Mouse (Mus musculus) gastrocnemius, postnatal 10 days (tissue): ENCODE data around the gene Mboat1. TPM values are rescaled to one million over a fixed set of nuclear protein-coding genes. Genes with fewer than 3 reads are reported as not detected.

Experiments used
- DNase-seq: peaks from one replicate; pipeline ENCODE4 v3.0.0; 2021; ENCODE audit warnings: mixed read lengths
- long read RNA-seq, 2 experiments: library from polyadenylated mRNA; stranded (forward); transcript quantifications; one replicate each; pipeline ENCODE4 v2.0.0; 2021
- total RNA-seq, 2 experiments: library from RNA; stranded (reverse); gene quantifications; 2 replicates each; pipeline ENCODE4 v1.2.3; 2021

Gene Mboat1
- total RNA-seq, result 1 to 10 TPM; 7.4 to 7.6 TPM
- long read RNA-seq, experiment 1, transcript Mboat1-201 (13 exons, 2,905 nt), result major isoform, 6 of 11 reads
- long read RNA-seq, experiment 1, partial matches to known transcripts, result 1 of 11 reads
- long read RNA-seq, experiment 1, other reads (novel, unspliced or antisense), result 4 of 11 reads
- long read RNA-seq, experiment 2, partial matches to known transcripts, result 4 of 14 reads
- long read RNA-seq, experiment 2, other reads (novel, unspliced or antisense), result 6 of 14 reads

DNA sequence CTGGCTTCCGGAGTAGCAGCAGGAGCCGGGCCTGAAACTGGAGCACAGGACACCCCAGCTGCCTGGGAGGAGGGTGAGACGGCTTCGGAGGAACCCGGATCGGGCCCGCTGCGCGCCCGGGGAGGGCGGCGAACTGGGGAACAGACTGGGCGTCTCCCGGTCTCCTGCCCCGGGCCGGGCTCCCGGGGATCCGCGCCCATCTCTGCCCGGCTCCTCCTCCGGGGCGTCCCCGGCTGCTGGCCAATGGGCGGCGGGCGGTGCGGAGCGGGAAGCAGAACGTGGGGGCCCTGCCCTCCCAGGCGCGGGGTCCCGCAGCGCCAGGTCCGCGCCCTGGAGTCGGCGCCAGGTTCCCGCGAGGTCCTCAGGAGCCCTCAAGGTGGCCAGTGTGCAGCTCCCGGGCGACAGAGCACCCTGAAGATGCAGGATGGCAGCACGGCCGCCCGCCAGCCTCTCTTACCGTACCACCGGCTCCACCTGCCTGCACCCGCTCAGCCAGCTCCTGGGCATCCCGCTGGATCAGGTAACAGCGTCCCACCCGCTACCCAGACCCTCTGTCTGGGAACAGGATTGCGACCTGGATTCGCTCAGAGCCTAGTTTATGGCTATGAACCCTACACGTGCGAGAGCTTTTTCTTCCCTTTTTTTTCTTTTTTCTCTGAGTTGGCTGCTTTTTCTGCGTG is at the start of gene Mboat1:
TSS of gene Mboat1 (plus strand) at position 247 of the 680 bp plus-strand sequence.
- peak; percentile 84 for DNase-seq

DNA sequence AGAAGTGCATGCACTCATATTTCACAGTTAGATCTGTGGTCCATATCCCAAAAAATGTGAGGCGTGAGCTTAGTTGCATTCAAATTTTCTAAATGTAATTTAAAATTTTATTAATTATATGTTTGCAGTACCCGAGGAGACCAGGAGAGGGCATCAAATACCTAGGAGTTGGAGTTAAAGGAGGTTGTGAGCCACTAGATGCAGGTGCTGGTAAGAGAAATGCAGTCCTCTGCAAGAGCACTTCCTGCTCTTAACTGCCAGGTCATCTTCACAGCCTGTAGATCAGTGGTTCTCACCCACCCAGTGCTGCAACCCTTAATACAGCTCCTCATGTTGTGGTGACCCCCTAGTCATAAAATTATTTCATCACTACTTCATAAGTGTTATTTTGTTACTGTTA is 43.2 kb upstream of the Mboat1 start:
- no peak for DNase-seq

DNA sequence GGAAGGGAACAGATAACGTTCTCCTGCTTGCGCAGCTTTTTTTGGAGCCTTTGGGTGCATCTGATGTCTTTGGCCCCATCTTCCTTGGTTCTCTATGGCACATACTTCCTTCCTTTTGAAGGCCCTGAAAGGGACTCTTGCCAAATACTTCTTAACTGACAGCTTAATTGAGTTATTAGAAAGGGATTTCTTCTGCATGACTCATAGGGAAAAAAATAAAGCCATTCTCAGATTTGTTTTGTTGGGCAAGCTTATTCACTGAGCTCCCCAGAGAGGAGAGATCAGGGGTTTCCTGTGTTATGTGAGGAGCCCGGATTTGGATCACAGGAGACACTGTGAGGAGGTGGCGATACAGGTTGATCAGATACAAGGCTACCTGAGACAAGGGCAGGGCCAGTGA is 40.4 kb upstream of the Mboat1 start:
- DNase-seq, result no peak

DNA sequence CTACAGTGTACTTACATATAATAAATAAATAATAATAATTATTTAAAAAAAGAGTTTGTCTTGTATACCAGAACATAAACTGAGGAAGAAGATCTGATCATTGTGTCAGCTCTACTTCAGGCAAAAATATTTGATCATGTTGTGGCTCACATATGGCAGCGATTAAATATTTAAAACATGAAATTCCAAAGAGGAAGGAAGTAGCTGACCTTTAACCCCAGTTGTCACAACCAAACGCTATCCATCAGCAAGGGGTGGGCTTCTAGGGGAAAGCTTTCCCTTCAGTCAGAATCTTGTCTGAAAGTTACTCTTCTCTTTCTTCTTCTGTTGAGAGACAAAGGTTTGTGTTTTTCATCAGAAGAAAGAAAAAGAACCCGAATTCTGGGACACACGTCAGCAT is 39.8 kb upstream of the Mboat1 start:
- DNase-seq, result no peak

DNA sequence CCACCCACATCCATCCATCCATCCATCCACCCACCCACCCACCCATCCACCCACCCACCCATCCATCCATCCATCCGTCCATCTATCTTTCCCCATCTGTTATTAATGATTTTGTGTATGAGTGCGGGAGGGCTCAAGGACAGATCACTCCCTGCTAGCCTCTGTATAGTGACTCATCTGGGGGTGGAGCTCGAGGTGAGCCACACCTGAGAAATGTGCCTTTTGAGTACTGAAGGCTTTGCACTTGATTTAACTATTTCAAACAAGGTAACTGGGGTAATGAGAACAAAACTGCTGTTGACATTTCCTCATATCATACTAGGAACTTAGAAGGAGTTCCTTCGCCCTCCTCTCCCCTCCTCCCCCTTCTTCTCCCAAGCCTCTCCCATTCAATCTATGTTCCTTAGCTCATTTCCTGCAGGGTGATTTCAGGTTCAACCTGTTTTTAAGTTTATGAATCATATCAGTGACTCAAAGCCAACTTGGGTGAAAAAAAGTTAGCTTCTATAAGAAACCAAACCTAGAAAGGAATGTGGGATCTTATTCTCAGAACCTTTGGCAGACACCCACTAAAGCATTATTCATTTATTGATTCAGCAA is 27.2 kb upstream of the Mboat1 start:
- no peak for DNase-seq

DNA sequence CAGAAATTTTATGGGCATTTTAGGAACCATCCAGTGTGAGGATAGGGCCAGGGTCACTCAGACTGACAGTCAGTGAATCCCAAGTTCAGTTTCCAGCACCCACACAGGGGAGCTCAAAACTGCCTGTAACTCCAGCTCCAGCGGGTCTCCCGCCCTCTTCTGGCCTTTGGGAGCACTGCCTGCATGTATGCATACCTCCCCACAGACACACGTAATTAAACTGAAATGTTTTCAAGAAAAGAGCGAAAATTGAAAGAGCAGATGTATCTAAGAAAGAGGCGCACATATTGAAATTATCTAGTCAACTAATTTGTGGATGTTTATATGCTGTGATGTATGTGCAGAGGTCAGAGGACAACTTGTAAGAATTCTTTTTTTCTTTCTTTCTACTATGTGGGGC is 20.5 kb upstream of the Mboat1 start:
- DNase-seq, result no peak

DNA sequence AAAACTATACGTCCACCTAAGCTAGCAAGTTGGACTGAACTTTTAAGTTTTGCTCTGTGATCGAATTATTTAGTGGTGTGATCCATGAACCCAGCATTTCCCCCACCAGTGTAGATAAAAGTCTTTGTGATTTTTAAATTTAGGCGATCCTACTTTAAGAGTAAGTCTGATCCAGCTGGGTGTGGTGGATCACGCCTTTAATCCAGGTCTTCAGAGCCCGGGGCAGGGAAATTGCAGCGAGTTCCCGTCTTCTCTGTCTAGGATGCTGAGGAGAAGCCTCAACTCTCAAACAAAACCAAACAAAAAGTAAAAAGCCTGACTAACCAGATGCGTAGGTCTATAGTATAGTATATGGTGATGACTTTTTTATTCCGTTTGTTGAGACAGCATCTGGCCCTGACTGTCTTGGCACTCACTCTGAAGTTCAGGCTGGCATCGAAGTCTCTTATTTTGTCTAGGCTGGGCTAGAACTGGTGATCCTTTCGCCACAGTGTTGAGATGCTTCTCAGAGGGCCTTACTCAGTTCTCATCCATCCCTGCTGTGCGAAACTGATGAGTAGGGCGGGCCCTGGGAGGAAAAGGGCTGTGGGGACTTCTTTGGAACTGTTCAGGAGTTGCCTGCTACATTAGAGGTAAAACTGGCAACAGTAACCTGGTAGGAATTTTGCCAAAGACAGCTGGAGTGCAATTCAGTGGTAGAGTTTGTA is 787 bp downstream of the Mboat1 start:
- DNase-seq, result no peak

DNA sequence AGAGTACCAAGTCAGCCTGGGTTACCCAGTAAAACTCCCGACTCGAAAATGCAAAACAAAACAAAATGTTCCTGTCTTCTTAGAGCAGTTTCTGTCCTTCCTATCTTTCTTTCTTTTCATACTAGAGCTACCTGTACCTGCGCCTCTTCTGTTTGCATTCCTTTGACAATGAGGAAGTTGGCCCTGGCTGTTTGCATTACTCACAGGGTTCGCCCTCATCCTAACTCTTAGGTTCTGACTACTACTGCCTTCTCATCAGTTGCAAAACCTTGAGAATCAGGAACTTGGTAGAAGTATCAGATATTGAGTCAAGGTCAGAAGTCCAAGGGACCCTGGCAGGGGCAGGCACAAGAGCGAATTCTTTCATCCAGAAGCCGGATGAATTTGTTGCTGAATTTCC is 1.7 kb downstream of the Mboat1 start:
- no peak for DNase-seq

DNA sequence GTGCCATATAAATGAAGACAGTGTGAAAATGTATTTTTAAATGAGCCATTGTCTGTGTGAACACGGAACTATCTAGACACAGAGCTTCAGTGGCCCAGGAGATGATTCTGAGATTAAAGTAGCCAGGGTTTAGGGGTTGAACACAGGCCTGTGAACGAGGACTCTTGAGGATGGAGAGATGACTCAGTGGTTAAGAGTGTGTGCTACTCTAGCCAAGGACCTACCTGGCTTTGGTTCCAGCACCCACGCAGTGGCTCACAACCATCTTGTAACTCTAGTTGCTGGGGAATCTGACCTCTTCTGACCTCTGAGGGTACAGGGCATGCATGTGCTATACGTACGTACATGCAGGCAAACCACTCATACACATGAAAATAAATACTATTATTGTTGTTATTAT is 3.9 kb downstream of the Mboat1 start:
- no peak for DNase-seq

DNA sequence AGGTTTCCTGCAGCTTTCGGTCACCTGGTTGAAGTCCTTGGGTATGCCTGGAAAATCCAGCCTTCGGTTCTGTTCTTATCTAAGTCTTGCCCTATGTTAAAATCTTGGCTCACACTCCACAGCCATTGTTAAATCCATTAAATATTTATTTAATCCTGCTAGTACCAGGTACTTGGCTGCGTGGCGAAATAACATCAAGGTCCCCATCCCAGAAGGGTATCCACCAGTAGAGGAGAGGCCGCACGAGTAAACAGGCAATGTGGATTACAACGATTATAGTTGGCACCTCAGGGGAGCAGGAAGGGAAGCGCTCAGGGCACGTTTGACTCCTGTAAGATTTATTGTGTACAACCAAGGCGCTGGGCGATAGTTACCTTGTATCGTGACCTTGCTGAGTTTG is 4.4 kb downstream of the Mboat1 start:
- no peak for DNase-seq

DNA sequence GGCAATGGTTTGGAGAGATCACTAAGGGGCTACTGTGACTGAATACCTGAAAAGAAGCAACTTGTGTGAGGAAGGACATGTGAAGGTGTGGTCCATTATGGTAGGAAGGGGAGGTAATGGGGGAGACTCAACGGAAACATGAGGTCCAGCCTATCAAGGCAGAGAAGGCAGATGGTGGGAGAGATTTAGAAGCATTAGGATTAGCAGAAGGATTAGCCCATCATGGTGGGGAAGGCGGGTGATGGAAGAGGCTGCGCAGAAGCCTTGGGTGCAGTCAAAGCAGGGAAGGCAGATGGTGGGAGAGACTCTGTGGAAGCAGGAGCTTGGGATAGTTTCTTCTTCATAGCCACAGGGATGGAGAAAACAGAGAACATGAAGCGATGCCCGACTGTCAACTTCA is 5.7 kb downstream of the Mboat1 start:
- no peak for DNase-seq

DNA sequence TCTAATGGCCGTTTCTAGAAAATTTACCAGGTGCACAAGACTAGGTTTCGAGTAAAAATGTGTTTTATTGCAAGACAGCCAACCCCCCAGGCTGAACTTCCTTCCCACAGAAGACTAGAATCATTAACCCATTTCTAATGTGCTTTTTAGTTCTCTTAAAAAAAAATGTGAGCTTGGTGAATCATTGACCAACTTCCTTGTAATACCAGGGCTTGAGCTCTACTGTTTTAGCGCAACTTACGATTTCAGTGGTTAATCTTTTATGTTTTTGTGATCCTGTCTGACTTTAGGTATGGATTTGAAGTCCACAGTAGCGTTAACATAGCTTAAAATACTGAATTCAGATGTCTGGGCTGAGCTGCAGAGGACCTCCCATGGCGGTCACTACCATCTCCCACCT is 10.2 kb downstream of the Mboat1 start:
- no peak for DNase-seq

DNA sequence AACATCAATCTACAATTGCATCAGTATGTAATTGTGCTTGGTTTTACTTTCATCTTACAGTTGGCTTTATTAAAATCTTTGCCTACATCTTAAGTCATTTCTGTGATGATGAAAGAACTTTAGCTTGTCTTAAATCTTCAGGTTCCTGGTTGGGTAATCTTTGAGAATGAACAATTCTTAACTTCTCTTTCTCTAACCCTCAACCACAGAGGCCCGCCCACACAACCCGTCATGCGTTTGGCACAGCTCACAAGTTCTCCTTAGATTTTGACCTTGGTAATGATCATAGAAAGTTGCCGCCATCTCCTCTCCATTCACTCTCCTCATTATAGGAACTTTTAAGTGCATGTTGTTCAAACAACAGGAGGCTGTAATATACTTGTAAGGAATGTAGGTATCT is 18.0 kb downstream of the Mboat1 start:
- no peak for DNase-seq

DNA sequence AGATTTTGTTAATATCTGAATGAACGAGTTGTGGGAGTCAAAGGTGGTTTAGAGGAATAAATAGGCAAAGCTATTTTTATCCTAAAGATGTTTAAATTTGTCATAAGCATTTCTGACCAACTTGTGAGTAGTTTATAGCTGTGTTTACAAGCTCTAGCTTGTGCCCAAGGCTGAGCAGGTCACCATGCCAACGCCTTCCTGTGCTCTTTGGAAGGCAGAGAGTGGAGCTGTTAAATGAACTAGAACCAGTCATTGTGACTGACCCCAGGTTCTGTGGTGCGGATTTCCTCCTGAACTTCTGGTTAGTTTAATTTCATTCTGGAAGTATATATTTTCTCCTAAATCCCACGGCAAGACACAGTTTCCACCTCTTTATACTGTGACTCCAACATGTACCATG is 23.3 kb downstream of the Mboat1 start:
- DNase-seq, result no peak

DNA sequence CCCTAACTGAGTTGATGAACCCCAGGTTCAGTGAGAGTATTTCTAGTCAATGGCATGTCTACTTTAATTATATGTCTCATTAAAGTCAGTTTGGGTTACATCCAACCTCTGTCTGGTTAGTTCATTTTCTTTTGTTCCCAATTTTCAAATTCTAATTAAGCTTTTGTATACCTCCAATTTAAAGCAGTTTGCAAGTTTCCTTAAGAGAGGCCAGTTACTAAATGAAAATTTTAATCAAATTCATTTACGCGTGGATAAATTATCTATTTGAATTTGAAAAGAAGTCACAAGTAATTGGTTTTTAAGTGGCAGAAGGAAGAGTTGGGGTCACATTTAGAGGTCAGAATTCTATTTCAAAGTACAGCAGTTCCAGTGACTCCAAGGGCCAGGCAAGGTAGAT is 27.2 kb downstream of the Mboat1 start:
- DNase-seq, result no peak

DNA sequence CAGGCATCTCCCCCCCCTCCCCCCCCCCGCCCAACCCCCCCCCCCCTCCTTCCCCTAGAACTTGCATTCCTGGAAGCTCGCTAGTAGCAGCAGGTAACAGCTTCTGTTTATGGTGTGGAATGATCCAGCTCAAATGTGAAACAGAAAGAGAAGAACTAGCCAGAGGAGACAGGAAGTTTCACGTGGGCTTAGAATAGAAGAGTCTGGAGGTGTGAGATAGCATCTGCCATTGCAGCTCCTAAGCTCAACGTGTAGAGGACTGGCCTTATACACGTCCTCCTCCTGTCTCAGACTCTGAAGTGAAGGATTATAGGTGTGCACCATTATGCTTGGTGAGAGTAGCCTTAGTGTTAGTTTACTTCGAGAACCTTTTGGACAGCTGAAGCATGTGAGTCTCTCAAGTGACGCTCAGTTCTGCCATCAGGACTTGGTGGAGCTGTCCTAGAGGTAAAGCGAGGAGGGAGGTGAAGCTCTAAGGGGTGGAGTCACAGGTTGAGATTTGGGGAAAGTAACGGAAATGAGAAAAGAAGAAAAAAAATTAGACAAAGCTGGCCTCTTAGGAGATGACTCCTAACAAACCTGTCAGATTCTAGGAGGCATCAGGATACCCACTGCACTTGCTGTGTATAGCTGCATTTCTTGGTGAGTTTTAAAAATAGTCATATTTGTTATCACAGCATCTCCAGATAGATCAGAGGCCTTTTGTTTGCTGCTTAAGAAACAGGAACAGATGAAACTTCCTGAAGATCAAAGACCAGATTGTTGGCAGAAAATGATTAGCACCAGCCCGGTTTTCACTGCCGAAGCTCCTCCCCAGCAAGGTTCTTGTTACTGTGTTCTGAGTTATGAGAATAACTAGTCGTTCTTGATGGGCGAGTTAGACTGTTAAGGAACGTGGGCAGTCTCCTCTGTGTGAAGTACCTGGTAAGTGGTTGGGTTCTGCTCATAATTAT is 30.1 kb downstream of the Mboat1 start:
- DNase-seq, result no peak

DNA sequence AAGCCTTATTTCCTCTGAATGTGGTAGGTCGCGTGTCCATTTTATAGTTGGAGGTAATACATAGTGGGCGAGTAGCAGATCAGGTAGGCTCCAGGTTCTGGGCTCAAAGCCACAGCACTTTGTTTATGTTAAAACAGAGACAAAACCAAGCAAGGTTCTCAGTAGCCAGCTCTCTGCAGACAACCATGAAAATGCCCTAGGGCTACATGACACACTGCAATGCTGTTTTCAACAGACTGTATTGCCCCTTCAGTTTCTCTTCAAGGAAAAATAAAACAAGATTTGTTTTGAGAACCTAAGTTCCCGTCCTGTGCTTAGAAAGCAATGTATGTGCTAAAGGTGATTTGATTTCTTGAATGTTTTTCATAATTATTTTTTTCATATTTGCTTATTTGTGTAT is 31.2 kb downstream of the Mboat1 start:
- no peak for DNase-seq

DNA sequence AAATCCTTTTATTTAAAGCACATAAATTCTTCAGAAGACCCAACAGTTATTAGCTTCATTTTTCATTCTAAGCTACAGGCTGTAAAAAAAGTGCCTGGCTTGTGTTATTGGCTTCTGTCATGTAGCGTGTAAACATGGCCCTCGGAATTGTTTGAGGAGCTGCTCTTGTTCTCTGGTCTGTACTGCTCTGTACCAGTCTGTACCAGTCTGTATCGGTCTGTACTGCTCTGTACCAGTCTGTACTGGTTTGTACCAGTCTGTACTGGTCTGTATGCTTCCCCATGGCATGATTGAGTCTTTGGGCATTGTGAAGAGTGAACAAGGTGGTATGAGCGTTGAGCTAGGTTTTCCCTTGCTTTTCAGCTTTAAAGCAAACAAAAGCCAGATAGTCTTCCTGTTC is 32.5 kb downstream of the Mboat1 start:
- no peak for DNase-seq

DNA sequence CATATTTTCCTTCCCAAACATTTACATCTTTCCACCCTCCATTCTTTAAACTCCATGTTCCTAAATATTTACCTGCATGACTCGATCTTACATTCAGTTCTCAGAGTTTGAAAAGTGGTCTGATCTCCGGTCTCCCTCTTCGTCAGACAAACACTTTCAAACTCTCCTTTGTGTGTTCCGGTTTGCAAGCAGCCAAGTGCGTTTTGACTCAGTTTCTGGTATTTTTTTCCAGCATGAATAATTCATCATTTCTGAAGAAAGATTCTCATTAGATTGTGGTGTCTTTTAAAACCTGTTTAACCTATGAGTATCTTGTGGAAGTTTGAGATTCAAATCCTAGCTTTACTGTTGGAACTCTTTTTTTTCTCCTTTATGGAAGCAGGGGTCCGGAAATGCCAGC is 33.8 kb downstream of the Mboat1 start:
- DNase-seq, result no peak

DNA sequence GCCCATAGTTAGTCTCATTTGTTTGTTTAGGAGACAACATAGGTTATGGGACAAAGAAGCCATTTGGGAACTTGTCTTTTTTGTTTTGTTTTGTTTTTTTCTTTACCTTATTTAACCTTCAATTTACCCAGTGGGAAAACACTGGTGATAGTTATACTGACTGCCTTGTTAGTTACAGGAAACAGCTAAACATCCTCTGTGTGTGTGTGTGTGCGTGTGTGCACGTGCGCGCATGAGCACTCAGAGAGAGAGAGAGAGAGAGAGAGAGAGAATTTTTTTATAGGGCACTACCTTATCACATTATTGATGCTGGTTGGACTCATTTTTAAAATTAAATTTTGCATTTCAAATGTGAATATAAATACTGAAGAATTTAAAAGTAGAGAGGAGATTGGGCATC is 38.3 kb downstream of the Mboat1 start:
- DNase-seq, result no peak

DNA sequence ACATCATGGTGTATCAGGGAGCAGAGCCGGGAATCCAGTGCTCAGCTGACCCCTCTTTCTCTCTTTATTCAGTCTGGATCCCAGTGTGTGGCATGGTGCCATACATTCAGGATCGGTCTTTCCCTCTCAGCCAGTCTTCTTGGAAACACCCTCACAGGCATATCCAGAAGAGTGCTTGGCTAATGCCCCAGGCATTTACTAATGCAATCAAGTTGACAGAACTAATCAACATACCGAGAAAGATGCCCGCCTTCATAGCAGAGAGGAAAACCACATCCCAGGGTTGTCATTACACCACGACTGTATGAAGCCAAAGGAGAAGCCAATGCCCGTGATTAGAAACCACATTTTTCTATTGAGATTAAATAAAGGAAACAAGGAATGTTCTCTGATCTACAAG is 41.1 kb downstream of the Mboat1 start:
- no peak for DNase-seq

DNA sequence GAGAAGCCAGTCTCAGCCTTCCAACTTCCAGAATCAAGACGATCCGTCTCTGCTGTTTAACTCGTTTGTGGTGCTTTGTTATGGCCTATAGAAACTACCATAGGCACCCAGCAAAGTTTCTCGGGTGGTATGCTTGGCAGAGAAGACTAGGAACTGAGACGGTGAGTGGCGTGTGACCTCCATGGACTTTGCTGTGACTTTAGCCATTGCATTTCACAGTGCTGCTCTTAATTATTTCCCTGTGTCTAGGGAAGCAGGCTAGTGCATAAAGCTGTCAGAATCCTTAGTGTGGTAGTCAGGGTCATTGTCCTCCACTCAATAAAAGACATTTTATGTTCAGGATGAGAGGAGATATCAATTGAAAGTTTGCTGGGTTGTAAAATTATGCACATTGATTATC is 49.3 kb downstream of the Mboat1 start:
- DNase-seq, result no peak
